Mouse (Mus musculus): Measurements from ENCODE around the gene Gm20721. TPM values are rescaled to one million over a fixed set of nuclear protein-coding genes. Genes with fewer than 3 reads are reported as not detected.

The Gm20721 gene
- polyA plus RNA-seq, 1 experiment from 2014 or later, result 8.6 TPM

GRCm38 (mm10) chr2:174307903-174308302, 38.6 kb downstream of the Gm20721 start:
- Histone ChIP-seq H3K4me2 (replicated peaks) (no peak overlapping the region), H3K27ac (no peak overlapping the region), H3K36me3 (replicated peaks; ENCODE audit: control insufficient read depth, insufficient read depth) (no peaks in the 10 kb centered on the region), H3K27me3 (ENCODE audit: control insufficient read depth, insufficient read depth, low read length) (no peaks in the 10 kb centered on the region), H3K9ac (no peak overlapping the region), H3K4me3 (replicated peaks; ENCODE audit: low read length) (no peak overlapping the region), H3K4me1 (replicated peaks; ENCODE audit: control insufficient read depth, insufficient read depth, low read length) (no peaks in the 10 kb centered on the region), H3K9me3 (ENCODE audit: control insufficient read depth, low read length) (no peaks in the 10 kb centered on the region)
- ATAC-seq (ENCODE audit: low FRiP score) (no peak), DNase-seq (ENCODE audit: low spot score) (no peak)
- WGBS, result 90% methylated on average over 3 of the region's 3 CpGs

- Histone ChIP-seq H3K9ac (no peak overlapping the region), H3K4me3 (replicated peaks; ENCODE audit: low read length) (no peak overlapping the region), H3K9me3 (ENCODE audit: control insufficient read depth, low read length) (peaks cover 3% of the 10 kb centered on the region), H3K27me3 (ENCODE audit: control insufficient read depth, insufficient read depth, low read length) (peaks cover 7% of the 10 kb centered on the region), H3K27ac (no peak overlapping the region), H3K36me3 (replicated peaks; ENCODE audit: control insufficient read depth, insufficient read depth) (no peaks in the 10 kb centered on the region), H3K4me2 (replicated peaks) (no peak overlapping the region), H3K4me1 (replicated peaks; ENCODE audit: control insufficient read depth, insufficient read depth, low read length) (no peaks in the 10 kb centered on the region)
- DNase-seq (ENCODE audit: low spot score) (no peak), ATAC-seq (ENCODE audit: low FRiP score) (no peak)
- WGBS, result 5% methylated on average over 5 of the region's 5 CpGs
Observed at GRCm38 (mm10) chr2:174305646-174306045, 40.9 kb downstream of the Gm20721 start.

- Histone ChIP-seq H3K9me3 (ENCODE audit: control insufficient read depth, low read length) (peaks cover 35% of the 10 kb centered on the region), H3K4me3 (replicated peaks; ENCODE audit: low read length) (no peak overlapping the region), H3K27me3 (ENCODE audit: control insufficient read depth, insufficient read depth, low read length) (peaks cover 36% of the 10 kb centered on the region), H3K27ac (no peak overlapping the region), H3K4me1 (replicated peaks; ENCODE audit: control insufficient read depth, insufficient read depth, low read length) (no peaks in the 10 kb centered on the region; the same call in 1 of the 2 replicates), H3K4me2 (replicated peaks) (no peak overlapping the region), H3K36me3 (replicated peaks; ENCODE audit: control insufficient read depth, insufficient read depth) (no peaks in the 10 kb centered on the region), H3K9ac (no peak overlapping the region)
- WGBS, result 37% methylated on average over 6 of the region's 6 CpGs
- ATAC-seq (ENCODE audit: low FRiP score) (no peak), DNase-seq (ENCODE audit: low spot score) (no peak)
Observed at GRCm38 (mm10) chr2:174302526-174302925, 44.0 kb downstream of the Gm20721 start.

GRCm38 (mm10) chr2:174300666-174301065, 45.8 kb downstream of the Gm20721 start:
- DNase-seq (ENCODE audit: low spot score) (no peak), ATAC-seq (ENCODE audit: low FRiP score) (no peak)
- WGBS, result 55% methylated on average over 22 of the region's 22 CpGs
- Histone ChIP-seq H3K4me2 (replicated peaks) (peak overlapping the region; percentile 47), H3K9ac (no peak overlapping the region), H3K36me3 (replicated peaks; ENCODE audit: control insufficient read depth, insufficient read depth) (no peaks in the 10 kb centered on the region), H3K4me1 (replicated peaks; ENCODE audit: control insufficient read depth, insufficient read depth, low read length) (no peaks in the 10 kb centered on the region; the same call in 1 of the 2 replicates), H3K27me3 (ENCODE audit: control insufficient read depth, insufficient read depth, low read length) (peaks cover 41% of the 10 kb centered on the region), H3K27ac (no peak overlapping the region), H3K4me3 (replicated peaks; ENCODE audit: low read length) (peak overlapping the region; percentile 25), H3K9me3 (ENCODE audit: control insufficient read depth, low read length) (peaks cover 53% of the 10 kb centered on the region)

GRCm38 (mm10) chr2:174300186-174300585, 46.3 kb downstream of the Gm20721 start:
- WGBS, result 55% methylated on average over 27 of the region's 27 CpGs
- no peak overlapping the region for H3K27ac ChIP-seq
- DNase-seq (ENCODE audit: low spot score), result no peak
- no peak for ATAC-seq (ENCODE audit: low FRiP score)
- H3K9ac ChIP-seq, result no peak overlapping the region
- no peaks in the 10 kb centered on the region; the same call in 1 of the 2 replicates for H3K4me1 ChIP-seq (replicated peaks; ENCODE audit: control insufficient read depth, insufficient read depth, low read length)
- H3K9me3 ChIP-seq (ENCODE audit: control insufficient read depth, low read length), result peaks cover 58% of the 10 kb centered on the region
- H3K4me2 ChIP-seq (replicated peaks), result peak overlapping the region; percentile 47
- H3K36me3 ChIP-seq (replicated peaks; ENCODE audit: control insufficient read depth, insufficient read depth), result no peaks in the 10 kb centered on the region
- peak overlapping the region; percentile 25 for H3K4me3 ChIP-seq (replicated peaks; ENCODE audit: low read length)
- peaks cover 41% of the 10 kb centered on the region for H3K27me3 ChIP-seq (ENCODE audit: control insufficient read depth, insufficient read depth, low read length)

GRCm38 (mm10) chr2:174299771-174300160, 46.7 kb downstream of the Gm20721 start:
- Histone ChIP-seq H3K4me3 (replicated peaks; ENCODE audit: low read length) (peak overlapping the region; percentile 25), H3K9ac (no peak overlapping the region), H3K27me3 (ENCODE audit: control insufficient read depth, insufficient read depth, low read length) (peaks cover 41% of the 10 kb centered on the region), H3K36me3 (replicated peaks; ENCODE audit: control insufficient read depth, insufficient read depth) (no peaks in the 10 kb centered on the region), H3K27ac (no peak overlapping the region), H3K9me3 (ENCODE audit: control insufficient read depth, low read length) (peaks cover 62% of the 10 kb centered on the region), H3K4me2 (replicated peaks) (peak overlapping the region; percentile 47), H3K4me1 (replicated peaks; ENCODE audit: control insufficient read depth, insufficient read depth, low read length) (no peaks in the 10 kb centered on the region; the same call in 1 of the 2 replicates)
- 42% methylated on average over 34 of the region's 34 CpGs for whole genome bisulfite sequencing
- ATAC-seq (ENCODE audit: low FRiP score), result no peak
- DNase-seq (ENCODE audit: low spot score), result no peak

GRCm38 (mm10) chr2:174299091-174299770, 47.3 kb downstream of the Gm20721 start:
- H3K36me3 ChIP-seq (replicated peaks; ENCODE audit: control insufficient read depth, insufficient read depth), result no peaks in the 10 kb centered on the region
- H3K4me2 ChIP-seq (replicated peaks), result peak overlapping the region; percentile 47
- peak overlapping the region; percentile 25 for H3K4me3 ChIP-seq (replicated peaks; ENCODE audit: low read length)
- peaks cover 65% of the 10 kb centered on the region for H3K9me3 ChIP-seq (ENCODE audit: control insufficient read depth, low read length)
- H3K27ac ChIP-seq, result no peak overlapping the region
- H3K9ac ChIP-seq, result no peak overlapping the region
- 47% methylated on average over 48 of the region's 48 CpGs for whole genome bisulfite sequencing
- no peak for ATAC-seq (ENCODE audit: low FRiP score)
- peaks cover 41% of the 10 kb centered on the region for H3K27me3 ChIP-seq (ENCODE audit: control insufficient read depth, insufficient read depth, low read length)
- no peak for DNase-seq (ENCODE audit: low spot score)
- no peaks in the 10 kb centered on the region; the same call in 1 of the 2 replicates for H3K4me1 ChIP-seq (replicated peaks; ENCODE audit: control insufficient read depth, insufficient read depth, low read length)

GRCm38 (mm10) chr2:174298471-174298870, 48.0 kb downstream of the Gm20721 start:
- Histone ChIP-seq H3K27me3 (ENCODE audit: control insufficient read depth, insufficient read depth, low read length) (peaks cover 41% of the 10 kb centered on the region), H3K9me3 (ENCODE audit: control insufficient read depth, low read length) (peaks cover 65% of the 10 kb centered on the region), H3K36me3 (replicated peaks; ENCODE audit: control insufficient read depth, insufficient read depth) (no peaks in the 10 kb centered on the region), H3K27ac (no peak overlapping the region), H3K4me2 (replicated peaks) (peak overlapping the region; percentile 47), H3K4me3 (replicated peaks; ENCODE audit: low read length) (peak overlapping the region; percentile 25; the same call in 1 of the 2 replicates), H3K9ac (no peak overlapping the region), H3K4me1 (replicated peaks; ENCODE audit: control insufficient read depth, insufficient read depth, low read length) (peaks cover 2% of the 10 kb centered on the region; the same call in 1 of the 2 replicates)
- ATAC-seq (ENCODE audit: low FRiP score), result no peak
- no peak for DNase-seq (ENCODE audit: low spot score)
- WGBS, result 59% methylated on average over 33 of the region's 33 CpGs

GRCm38 (mm10) chr2:174297851-174298250, 48.7 kb downstream of the Gm20721 start:
- no peak for ATAC-seq (ENCODE audit: low FRiP score)
- H3K4me3 ChIP-seq (replicated peaks; ENCODE audit: low read length), result peak overlapping the region; percentile 7; the same call in 1 of the 2 replicates
- 60% methylated on average over 19 of the region's 19 CpGs for WGBS

More at GRCm38 (mm10) chr2:174297851-174298250, 48.7 kb downstream of the Gm20721 start:
- Histone ChIP-seq H3K27me3 (ENCODE audit: control insufficient read depth, insufficient read depth, low read length) (peaks cover 41% of the 10 kb centered on the region), H3K4me1 (replicated peaks; ENCODE audit: control insufficient read depth, insufficient read depth, low read length) (peaks cover 8% of the 10 kb centered on the region; the same call in 1 of the 2 replicates), H3K36me3 (replicated peaks; ENCODE audit: control insufficient read depth, insufficient read depth) (no peaks in the 10 kb centered on the region), H3K4me2 (replicated peaks) (no peak overlapping the region), H3K9me3 (ENCODE audit: control insufficient read depth, low read length) (peaks cover 65% of the 10 kb centered on the region), H3K27ac (no peak overlapping the region), H3K9ac (no peak overlapping the region)
- DNase-seq (ENCODE audit: low spot score), result no peak
